Mouse (Mus musculus): ENCODE measurements around the gene B4galt3. TPM values are rescaled to one million over a fixed set of nuclear protein-coding genes. Genes with fewer than 3 reads are reported as not detected.

Gene B4galt3
- polyA plus RNA-seq, 1 experiment from 2014 or later: 80.6 TPM

DNA sequence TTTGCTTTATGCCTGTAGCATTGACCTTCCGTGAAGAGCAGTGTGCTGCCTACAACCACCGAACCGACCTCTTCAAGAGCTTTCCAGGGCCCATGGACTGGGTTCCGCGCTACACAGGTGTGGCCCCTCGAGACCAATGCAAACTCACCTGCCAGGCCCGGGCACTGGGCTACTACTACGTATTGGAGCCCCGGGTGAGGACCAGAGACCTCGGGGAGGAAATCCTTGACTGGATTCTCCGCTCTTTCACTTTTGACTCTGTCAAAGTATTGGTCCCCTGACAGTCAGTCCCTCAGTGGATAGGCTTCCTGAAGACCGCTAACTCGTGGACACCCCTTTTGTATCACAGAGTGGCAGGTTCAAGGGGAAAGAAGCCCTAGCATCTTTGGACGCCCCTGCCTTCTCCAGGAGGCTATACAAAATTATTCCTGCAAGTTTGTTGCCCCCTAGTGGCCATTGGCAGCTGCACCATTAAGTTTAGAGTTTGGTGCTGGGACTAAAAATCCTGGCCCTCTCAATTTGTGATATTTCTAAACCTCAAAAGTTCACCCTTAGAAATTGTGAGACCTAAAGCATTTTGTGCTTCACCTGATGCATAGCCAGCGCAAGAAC, 13.1 kb upstream of the B4galt3 start:
- Histone ChIP-seq H3K4me3 (no peak overlapping the region), H3K9ac (replicated peaks) (no peak overlapping the region), H3K9me3 (no peaks in the 10 kb centered on the region), H3K27ac (replicated peaks) (no peak overlapping the region), H3K36me3 (no peaks in the 10 kb centered on the region), H3K4me1 (peaks cover 7% of the 10 kb centered on the region), H3K27me3 (peaks cover 3% of the 10 kb centered on the region; the same call in 1 of the 2 replicates), H3K4me2 (replicated peaks) (no peak overlapping the region)
- 71% methylated on average over 15 of the region's 15 CpGs for WGBS
- no peak for ATAC-seq (ENCODE audit: low FRiP score, low read depth)

DNA sequence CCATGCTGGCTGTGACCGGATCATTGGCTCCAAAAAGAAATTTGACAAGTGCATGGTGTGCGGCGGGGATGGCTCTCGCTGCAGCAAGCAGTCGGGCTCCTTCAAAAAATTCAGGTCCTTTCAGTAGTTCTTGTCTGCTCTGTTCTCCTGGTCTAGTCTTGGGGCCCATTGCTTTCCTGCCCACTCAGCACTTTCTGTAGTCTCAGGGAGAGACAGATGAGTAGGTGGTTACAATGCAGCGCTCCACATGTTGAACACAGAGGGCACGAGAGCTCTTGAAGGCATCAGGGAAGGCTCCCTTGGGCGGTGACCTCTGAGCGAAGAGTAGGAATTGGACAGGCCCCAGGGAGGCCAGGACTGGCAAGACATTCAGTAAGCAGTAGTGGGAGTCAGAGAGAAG, 12.3 kb upstream of the B4galt3 start:
- 88% methylated on average over 9 of the region's 9 CpGs for WGBS
- Histone ChIP-seq H3K36me3 (no peaks in the 10 kb centered on the region), H3K4me3 (no peak overlapping the region), H3K27me3 (peaks cover 2% of the 10 kb centered on the region; the same call in 1 of the 2 replicates), H3K4me1 (peaks cover 8% of the 10 kb centered on the region), H3K27ac (replicated peaks) (no peak overlapping the region), H3K4me2 (replicated peaks) (no peak overlapping the region), H3K9me3 (no peaks in the 10 kb centered on the region), H3K9ac (replicated peaks) (no peak overlapping the region)
- ATAC-seq (ENCODE audit: low FRiP score, low read depth): no peak

DNA sequence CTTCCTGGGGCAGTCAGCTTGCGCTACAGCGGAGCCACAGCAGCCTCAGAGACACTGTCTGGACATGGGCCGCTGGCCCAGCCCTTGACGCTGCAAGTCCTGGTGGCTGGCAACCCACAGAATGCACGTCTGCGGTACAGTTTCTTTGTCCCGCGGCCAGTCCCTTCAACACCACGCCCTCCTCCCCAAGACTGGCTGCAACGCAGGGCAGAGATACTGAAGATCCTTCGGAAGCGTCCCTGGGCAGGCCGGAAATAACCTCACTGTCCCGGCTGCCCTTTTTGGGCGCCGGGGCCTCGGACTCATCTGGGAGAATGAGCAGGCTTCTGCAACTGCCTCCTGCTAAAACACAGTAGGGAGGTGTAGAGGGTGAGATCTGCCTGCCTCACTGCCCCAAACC, 11.2 kb upstream of the B4galt3 start:
- WGBS: 82% methylated on average over 17 of the region's 17 CpGs
- H3K27ac ChIP-seq (replicated peaks): no peak overlapping the region
- no peak overlapping the region for H3K4me3 ChIP-seq
- H3K9ac ChIP-seq (replicated peaks): no peak overlapping the region
- H3K36me3 ChIP-seq: no peaks in the 10 kb centered on the region
- ATAC-seq (ENCODE audit: low FRiP score, low read depth): no peak
- H3K9me3 ChIP-seq: no peaks in the 10 kb centered on the region
- H3K4me1 ChIP-seq: peaks cover 15% of the 10 kb centered on the region
- no peaks in the 10 kb centered on the region for H3K27me3 ChIP-seq
- H3K4me2 ChIP-seq (replicated peaks): no peak overlapping the region

GRCm38 (mm10) chr1:171260316-171260715, 9.8 kb upstream of the B4galt3 start:
- WGBS: 83% methylated on average over 3 of the region's 3 CpGs
- no peaks in the 10 kb centered on the region for H3K36me3 ChIP-seq
- ATAC-seq (ENCODE audit: low FRiP score, low read depth): no peak
- no peak overlapping the region for H3K4me3 ChIP-seq
- peaks cover 15% of the 10 kb centered on the region for H3K4me1 ChIP-seq
- no peak overlapping the region for H3K9ac ChIP-seq (replicated peaks)
- H3K27me3 ChIP-seq: no peaks in the 10 kb centered on the region
- H3K4me2 ChIP-seq (replicated peaks): no peak overlapping the region
- no peaks in the 10 kb centered on the region for H3K9me3 ChIP-seq
- no peak overlapping the region for H3K27ac ChIP-seq (replicated peaks)

DNA sequence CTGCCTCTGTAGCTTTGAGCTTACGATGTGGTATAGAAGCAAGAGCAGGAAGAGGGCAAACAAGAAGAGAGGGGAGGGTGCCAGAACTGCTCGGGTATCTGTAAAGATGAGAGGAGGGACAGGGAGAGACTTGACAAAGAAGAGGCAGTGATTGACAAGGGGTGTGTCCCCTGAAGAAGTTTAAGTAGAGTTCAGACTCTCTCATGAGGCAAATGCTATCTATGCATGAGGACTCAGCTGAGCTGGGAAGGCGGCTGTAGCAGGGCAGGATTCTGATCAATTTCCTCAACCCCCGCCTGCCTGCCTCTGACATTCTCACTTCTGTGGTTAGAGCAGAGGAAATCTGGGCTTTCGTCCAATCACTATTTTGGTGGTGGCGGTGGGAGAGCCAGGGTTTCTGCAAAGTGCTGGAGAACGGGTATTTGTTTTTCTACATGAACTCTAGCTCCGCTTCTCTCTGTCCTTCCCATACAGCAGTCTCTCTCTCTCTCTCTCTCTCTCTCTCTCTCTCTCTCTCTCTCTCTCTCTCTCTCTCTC, 7.5 kb upstream of the B4galt3 start:
- peak overlapping the region; percentile 50 for H3K4me2 ChIP-seq (replicated peaks)
- 0 out of 2 replicates have a peak overlapping the region, but pooled peaks have one; percentile 17 for H3K9ac ChIP-seq (replicated peaks)
- peak overlapping the region; percentile 29 for H3K4me3 ChIP-seq
- H3K4me1 ChIP-seq: peaks cover 15% of the 10 kb centered on the region
- H3K9me3 ChIP-seq: no peaks in the 10 kb centered on the region
- ATAC-seq (ENCODE audit: low FRiP score, low read depth): peak; percentile 67
- peak overlapping the region; percentile 50 for H3K27ac ChIP-seq (replicated peaks)
- 7% methylated on average over 8 of the region's 8 CpGs for WGBS
- no peaks in the 10 kb centered on the region for H3K36me3 ChIP-seq
- no peaks in the 10 kb centered on the region for H3K27me3 ChIP-seq

GRCm38 (mm10) chr1:171263185-171263611, 6.9 kb upstream of the B4galt3 start:
- Histone ChIP-seq H3K4me1 (peaks cover 15% of the 10 kb centered on the region), H3K9ac (replicated peaks) (0 out of 2 replicates have a peak overlapping the region, but pooled peaks have one; percentile 17), H3K27ac (replicated peaks) (peak overlapping the region; percentile 54), H3K4me2 (replicated peaks) (peak overlapping the region; percentile 50), H3K4me3 (peak overlapping the region; percentile 29; the same call in 1 of the 2 replicates), H3K36me3 (no peaks in the 10 kb centered on the region), H3K9me3 (no peaks in the 10 kb centered on the region), H3K27me3 (no peaks in the 10 kb centered on the region)
- WGBS: 0% methylated on average over 2 of the region's 2 CpGs
- peak; percentile 88 for ATAC-seq (ENCODE audit: low FRiP score, low read depth)

GRCm38 (mm10) chr1:171263666-171264461, 6.3 kb upstream of the B4galt3 start:
- Histone ChIP-seq H3K4me3 (no peak overlapping the region), H3K27ac (replicated peaks) (peak overlapping the region; percentile 54), H3K9me3 (no peaks in the 10 kb centered on the region), H3K36me3 (no peaks in the 10 kb centered on the region), H3K27me3 (no peaks in the 10 kb centered on the region), H3K4me1 (peaks cover 15% of the 10 kb centered on the region), H3K9ac (replicated peaks) (no peak overlapping the region), H3K4me2 (replicated peaks) (peak overlapping the region; percentile 50)
- 88% methylated on average over 3 of the region's 3 CpGs for WGBS
- no peak for ATAC-seq (ENCODE audit: low FRiP score, low read depth)

- 75% methylated on average over 4 of the region's 4 CpGs for WGBS
- Histone ChIP-seq H3K4me3 (no peak overlapping the region), H3K36me3 (no peaks in the 10 kb centered on the region), H3K27me3 (no peaks in the 10 kb centered on the region), H3K9me3 (no peaks in the 10 kb centered on the region), H3K4me2 (replicated peaks) (no peak overlapping the region), H3K27ac (replicated peaks) (no peak overlapping the region), H3K9ac (replicated peaks) (no peak overlapping the region), H3K4me1 (peaks cover 24% of the 10 kb centered on the region)
- no peak for ATAC-seq (ENCODE audit: low FRiP score, low read depth)
These were observed 4.0 kb upstream of the B4galt3 start for GRCm38 (mm10) chr1:171265971-171266744.

DNA sequence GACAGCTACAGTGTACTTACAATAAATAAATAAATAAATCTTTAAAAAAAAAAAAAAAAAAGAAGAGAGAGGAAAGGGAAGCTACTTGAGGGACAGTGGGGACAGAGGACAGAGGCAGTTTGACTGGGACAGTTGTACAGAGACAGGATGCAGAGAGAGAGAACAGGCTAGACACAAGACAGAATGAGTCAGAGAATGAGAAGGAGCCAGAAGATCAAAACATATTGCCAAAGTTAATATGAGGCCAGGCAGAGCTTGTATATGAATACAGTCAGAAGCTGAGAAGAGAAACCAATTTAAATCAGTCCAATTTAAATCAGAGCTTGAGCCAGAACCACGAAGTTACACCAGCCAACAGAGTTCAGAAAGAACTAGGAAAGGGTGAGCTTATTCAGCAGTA, 1.8 kb upstream of the B4galt3 start:
- peaks cover 9% of the 10 kb centered on the region; the same call in 1 of the 2 replicates for H3K36me3 ChIP-seq
- WGBS: 65% methylated on average over 1 of the region's 1 CpGs

DNA sequence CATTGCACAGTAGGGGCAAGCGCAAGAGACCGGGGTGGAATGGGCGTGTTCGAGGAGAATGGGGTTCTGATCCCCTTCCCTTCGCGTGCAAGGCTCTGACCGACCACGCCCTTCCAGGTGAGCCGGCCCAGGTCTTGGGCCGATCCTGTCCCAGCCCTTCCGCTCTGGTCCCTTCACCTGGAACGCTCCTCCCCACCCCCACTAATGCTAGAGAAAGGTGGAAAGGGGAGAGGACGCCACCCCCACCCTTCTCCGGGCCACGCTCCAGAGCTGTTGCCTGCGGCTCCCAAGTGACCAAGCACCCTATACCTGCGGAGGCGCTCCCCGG, 409 bp downstream of the B4galt3 start:
- H3K27ac ChIP-seq (replicated peaks): no peak overlapping the region
- ATAC-seq (ENCODE audit: low FRiP score, low read depth): peak; percentile 70
- 1% methylated on average over 19 of the region's 19 CpGs for WGBS
- peak overlapping the region; percentile 97 for H3K4me2 ChIP-seq (replicated peaks)
- peak overlapping the region; percentile 80 for H3K4me3 ChIP-seq
- peaks cover 30% of the 10 kb centered on the region for H3K36me3 ChIP-seq
- H3K9me3 ChIP-seq: no peaks in the 10 kb centered on the region
- H3K4me1 ChIP-seq: peaks cover 11% of the 10 kb centered on the region
- no peaks in the 10 kb centered on the region for H3K27me3 ChIP-seq
- peak overlapping the region; percentile 84 for H3K9ac ChIP-seq (replicated peaks)

More for the DNA sequence above, 1.8 kb upstream of the B4galt3 start:
- no peaks in the 10 kb centered on the region for H3K27me3 ChIP-seq
- no peak overlapping the region for H3K9ac ChIP-seq (replicated peaks)
- ATAC-seq (ENCODE audit: low FRiP score, low read depth): no peak
- peaks cover 14% of the 10 kb centered on the region for H3K4me1 ChIP-seq
- H3K4me2 ChIP-seq (replicated peaks): no peak overlapping the region
- no peaks in the 10 kb centered on the region for H3K9me3 ChIP-seq
- H3K27ac ChIP-seq (replicated peaks): no peak overlapping the region
- H3K4me3 ChIP-seq: no peak overlapping the region

- H3K4me1 ChIP-seq: peaks cover 11% of the 10 kb centered on the region
- peak overlapping the region; percentile 84 for H3K9ac ChIP-seq (replicated peaks)
- H3K4me2 ChIP-seq (replicated peaks): peak overlapping the region; percentile 97
- no peak overlapping the region for H3K27ac ChIP-seq (replicated peaks)
- no peaks in the 10 kb centered on the region for H3K27me3 ChIP-seq
- no peak for ATAC-seq (ENCODE audit: low FRiP score, low read depth)
- 65% methylated on average over 9 of the region's 9 CpGs for WGBS
- no peaks in the 10 kb centered on the region for H3K9me3 ChIP-seq
- H3K36me3 ChIP-seq: peaks cover 37% of the 10 kb centered on the region
- H3K4me3 ChIP-seq: peak overlapping the region; percentile 80
These were observed 1.1 kb downstream of the B4galt3 start for GRCm38 (mm10) chr1:171271196-171271595.

Measured in midbrain, embryonic 12.5 days (tissue).